Mouse (Mus musculus): ENCODE measurements around the gene Ahnak. TPM values are rescaled to one million over a fixed set of nuclear protein-coding genes. Genes with fewer than 3 reads are reported as not detected.

The Ahnak gene
- total RNA-seq, 1 experiment = 155 TPM

DNA sequence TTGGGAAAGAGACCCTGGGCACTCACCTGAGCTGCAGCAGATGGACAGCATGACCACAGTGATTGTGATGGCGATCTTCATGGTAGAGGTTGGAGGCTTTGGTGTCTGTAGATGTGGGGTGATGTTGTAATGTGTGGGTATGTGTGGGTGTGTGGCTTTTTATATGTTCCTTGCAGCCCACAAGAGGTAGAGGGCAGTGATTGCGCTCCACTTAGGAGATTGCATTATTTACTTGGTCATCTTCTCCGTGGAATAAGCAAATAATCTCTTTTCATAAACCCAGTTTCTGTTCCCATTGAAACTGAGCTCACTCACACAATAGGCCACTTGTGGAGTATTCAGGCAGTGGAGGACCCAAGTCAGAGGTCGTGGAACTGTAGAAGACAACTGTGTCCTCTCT lies 98.7 kb downstream of the Ahnak start, which contains the start of gene Scgb1a1:
Gene Scgb1a1 (minus strand): TSS at position 138 of the 400 bp plus-strand sequence.
- H3K4me1 ChIP-seq (ENCODE audit: control insufficient read depth in 2 of 2, insufficient read depth in 2 of 2, low read length in 2 of 2, poor library complexity in 1 of 2) = peaks cover 0 to 2% of the 10 kb centered on the region in 2 experiments; a peak in 1 of 4 replicates
- H3K27ac ChIP-seq (ENCODE audit: insufficient read depth, low read depth, low read length, poor library complexity, severe bottlenecking) = no peak within 1 kb of the TSS
- TF ChIP-seq ZC3H11A (IDR thresholded peaks at IDR 0.05; ENCODE audit: borderline replicate concordance, low read depth, low read length) (no peak), MAFK (IDR thresholded peaks at IDR 0.05; ENCODE audit: insufficient read depth, low read depth, low read length) (no peak), HCFC1 (IDR thresholded peaks at IDR 0.05; ENCODE audit: borderline replicate concordance, insufficient read depth, low read length) (no peak), CHD2 (IDR thresholded peaks at IDR 0.05; ENCODE audit: low read depth, low read length) (no peak), ZNF384 (IDR thresholded peaks at IDR 0.05; ENCODE audit: low read depth, low read length) (no peak)
- no peak within 1 kb of the TSS for H3K9ac ChIP-seq (ENCODE audit: insufficient read depth, low read depth, low read length, poor library complexity, severe bottlenecking)
- in situ Hi-C loops (cut with MboI; ENCODE audit: low sequenced_read_pairs in 2 of 2, unreplicated experiment in 2 of 2) = loop anchor here (10.0 to 25.0 kb wide), 3 partner anchors 93 to 226 kb away; partner anchors contain the start of genes Ahnak (in 1 of the 2), Lrrn4cl (in 1 of the 2) and Ubxn1 (in 1 of the 2)
- H3K36me3 ChIP-seq (ENCODE audit: control insufficient read depth, insufficient read depth, low read length, poor library complexity, severe bottlenecking) = no peaks in the 10 kb centered on the region
- no peak for DNase-seq (ENCODE audit: low read depth, low spot score)
- no peaks in the 10 kb centered on the region for H3K9me3 ChIP-seq (ENCODE audit: control insufficient read depth, insufficient read depth, low read depth, low read length)
- no peak within 1 kb of the TSS for H3K4me3 ChIP-seq (ENCODE audit: insufficient read depth in 1 of 2, low read depth in 1 of 2, low read length in 2 of 2, poor library complexity in 1 of 2, severe bottlenecking in 1 of 2)

DNA sequence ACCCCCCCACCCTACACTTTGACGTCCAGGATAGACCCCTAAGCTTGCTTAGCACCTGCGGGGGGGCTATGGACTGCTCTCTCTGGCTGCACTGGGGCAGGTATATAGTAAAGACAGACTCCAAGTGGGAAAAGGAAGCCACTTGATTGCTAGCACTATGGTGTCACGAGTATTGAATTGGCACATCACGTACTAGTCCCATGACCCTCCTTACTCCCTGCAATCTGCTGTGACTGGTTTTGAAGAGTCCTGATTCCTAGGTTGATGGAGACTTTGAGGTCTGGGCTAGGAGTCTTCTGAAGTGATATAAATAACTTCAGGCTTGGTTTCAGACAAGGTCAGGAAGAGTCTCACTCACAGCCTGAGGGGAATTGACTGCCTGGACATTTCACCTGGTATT lies 101.1 kb downstream of the Ahnak start:
- no peaks in the 10 kb centered on the region for H3K4me1 ChIP-seq (ENCODE audit: control insufficient read depth in 2 of 2, insufficient read depth in 2 of 2, low read length in 2 of 2, poor library complexity in 1 of 2)
- TF ChIP-seq MAFK (IDR thresholded peaks at IDR 0.05; ENCODE audit: insufficient read depth, low read depth, low read length) (no peak), CHD2 (IDR thresholded peaks at IDR 0.05; ENCODE audit: low read depth, low read length) (no peak), ZC3H11A (IDR thresholded peaks at IDR 0.05; ENCODE audit: borderline replicate concordance, low read depth, low read length) (no peak), HCFC1 (IDR thresholded peaks at IDR 0.05; ENCODE audit: borderline replicate concordance, insufficient read depth, low read length) (no peak), ZNF384 (IDR thresholded peaks at IDR 0.05; ENCODE audit: low read depth, low read length) (no peak)
- no peak overlapping the region for H3K4me3 ChIP-seq (ENCODE audit: insufficient read depth in 1 of 2, low read depth in 1 of 2, low read length in 2 of 2, poor library complexity in 1 of 2, severe bottlenecking in 1 of 2)
- no peak overlapping the region for H3K9ac ChIP-seq (ENCODE audit: insufficient read depth, low read depth, low read length, poor library complexity, severe bottlenecking)
- in situ Hi-C loops (cut with MboI; ENCODE audit: low sequenced_read_pairs in 2 of 2, unreplicated experiment in 2 of 2) = loop anchor here (10.0 to 25.0 kb wide), 3 partner anchors 103 to 235 kb away; partner anchors contain the start of genes Lrrn4cl (in 2 of the 2), Ahnak (in 1 of the 2) and Ubxn1 (in 1 of the 2)
- H3K27ac ChIP-seq (ENCODE audit: insufficient read depth, low read depth, low read length, poor library complexity, severe bottlenecking) = no peak overlapping the region
- no peaks in the 10 kb centered on the region for H3K36me3 ChIP-seq (ENCODE audit: control insufficient read depth, insufficient read depth, low read length, poor library complexity, severe bottlenecking)
- no peaks in the 10 kb centered on the region for H3K9me3 ChIP-seq (ENCODE audit: control insufficient read depth, insufficient read depth, low read depth, low read length)
- DNase-seq (ENCODE audit: low read depth, low spot score) = no peak

DNA sequence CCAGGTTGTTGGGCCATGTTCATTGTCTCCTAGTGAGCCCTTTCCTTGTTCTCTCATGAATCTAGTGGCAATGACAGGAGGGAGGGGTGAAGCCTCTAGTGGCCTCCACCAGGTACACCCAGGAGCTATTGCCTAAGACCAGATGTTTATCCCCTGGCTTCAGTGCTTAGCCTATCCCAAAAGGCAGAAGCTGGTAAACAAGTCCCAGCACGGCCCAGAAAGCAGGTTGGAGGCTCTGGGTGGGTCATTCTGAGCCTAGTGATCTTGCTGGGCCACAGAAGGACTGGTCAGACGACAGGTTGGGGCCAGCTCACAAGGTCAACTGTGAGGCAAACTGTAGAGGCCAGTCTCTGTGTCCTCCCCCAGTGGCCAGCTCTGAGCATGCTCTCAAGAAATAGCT lies 101.6 kb downstream of the Ahnak start:
- no peak overlapping the region for H3K9ac ChIP-seq (ENCODE audit: insufficient read depth, low read depth, low read length, poor library complexity, severe bottlenecking)
- in situ Hi-C loops (cut with MboI; ENCODE audit: low sequenced_read_pairs in 2 of 2, unreplicated experiment in 2 of 2) = loop anchor here (10.0 to 25.0 kb wide), 3 partner anchors 103 to 236 kb away; partner anchors contain the start of genes Lrrn4cl (in 2 of the 2), Ahnak (in 1 of the 2) and Ubxn1 (in 1 of the 2)
- no peak overlapping the region for H3K27ac ChIP-seq (ENCODE audit: insufficient read depth, low read depth, low read length, poor library complexity, severe bottlenecking)
- DNase-seq (ENCODE audit: low read depth, low spot score) = no peak
- no peaks in the 10 kb centered on the region for H3K36me3 ChIP-seq (ENCODE audit: control insufficient read depth, insufficient read depth, low read length, poor library complexity, severe bottlenecking)
- no peaks in the 10 kb centered on the region for H3K4me1 ChIP-seq (ENCODE audit: control insufficient read depth in 2 of 2, insufficient read depth in 2 of 2, low read length in 2 of 2, poor library complexity in 1 of 2)
- no peak for TF ChIP-seq ZNF384 (IDR thresholded peaks at IDR 0.05; ENCODE audit: low read depth, low read length)
- no peak for TF ChIP-seq ZC3H11A (IDR thresholded peaks at IDR 0.05; ENCODE audit: borderline replicate concordance, low read depth, low read length)
- TF ChIP-seq CHD2 (IDR thresholded peaks at IDR 0.05; ENCODE audit: low read depth, low read length) = no peak
- TF ChIP-seq HCFC1 (IDR thresholded peaks at IDR 0.05; ENCODE audit: borderline replicate concordance, insufficient read depth, low read length) = no peak
- no peak for TF ChIP-seq MAFK (IDR thresholded peaks at IDR 0.05; ENCODE audit: insufficient read depth, low read depth, low read length)
- H3K9me3 ChIP-seq (ENCODE audit: control insufficient read depth, insufficient read depth, low read depth, low read length) = no peaks in the 10 kb centered on the region
- no peak overlapping the region for H3K4me3 ChIP-seq (ENCODE audit: insufficient read depth in 1 of 2, low read depth in 1 of 2, low read length in 2 of 2, poor library complexity in 1 of 2, severe bottlenecking in 1 of 2)

DNA sequence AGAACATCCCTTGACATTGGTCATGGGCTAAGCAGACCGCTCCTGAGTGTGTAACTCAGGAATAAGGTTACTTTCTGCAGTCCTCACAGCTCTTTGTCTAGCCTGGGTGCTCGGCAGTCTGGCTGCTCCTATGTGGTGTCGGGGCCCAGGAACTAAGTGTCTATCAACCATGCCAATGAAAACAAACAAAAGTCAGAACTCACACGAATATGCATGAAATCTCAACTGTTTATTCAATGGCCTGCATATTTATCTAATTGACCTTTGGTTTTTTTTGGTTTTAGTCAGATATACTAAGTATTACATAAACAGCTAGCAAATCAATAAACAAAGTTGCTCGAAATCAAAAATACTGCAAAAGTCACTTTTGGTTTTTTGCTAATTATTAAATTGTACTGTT lies 106.0 kb downstream of the Ahnak start:
- no peak overlapping the region for H3K4me3 ChIP-seq (ENCODE audit: insufficient read depth in 1 of 2, low read depth in 1 of 2, low read length in 2 of 2, poor library complexity in 1 of 2, severe bottlenecking in 1 of 2)
- in situ Hi-C loops (cut with MboI; ENCODE audit: low sequenced_read_pairs in 2 of 2, unreplicated experiment in 2 of 2) = loop anchor here (10.0 to 25.0 kb wide), 3 partner anchors 108 to 240 kb away; partner anchors contain the start of genes Lrrn4cl (in 2 of the 2), Ahnak (in 1 of the 2) and Ubxn1 (in 1 of the 2)
- no peaks in the 10 kb centered on the region for H3K4me1 ChIP-seq (ENCODE audit: control insufficient read depth in 2 of 2, insufficient read depth in 2 of 2, low read length in 2 of 2, poor library complexity in 1 of 2)
- H3K27ac ChIP-seq (ENCODE audit: insufficient read depth, low read depth, low read length, poor library complexity, severe bottlenecking) = no peak overlapping the region
- H3K36me3 ChIP-seq (ENCODE audit: control insufficient read depth, insufficient read depth, low read length, poor library complexity, severe bottlenecking) = no peaks in the 10 kb centered on the region
- no peak for DNase-seq (ENCODE audit: low read depth, low spot score)
- no peak overlapping the region for H3K9ac ChIP-seq (ENCODE audit: insufficient read depth, low read depth, low read length, poor library complexity, severe bottlenecking)
- TF ChIP-seq ZNF384 (IDR thresholded peaks at IDR 0.05; ENCODE audit: low read depth, low read length) = no peak
- TF ChIP-seq ZC3H11A (IDR thresholded peaks at IDR 0.05; ENCODE audit: borderline replicate concordance, low read depth, low read length) = no peak
- TF ChIP-seq MAFK (IDR thresholded peaks at IDR 0.05; ENCODE audit: insufficient read depth, low read depth, low read length) = no peak
- TF ChIP-seq CHD2 (IDR thresholded peaks at IDR 0.05; ENCODE audit: low read depth, low read length) = no peak
- no peak for TF ChIP-seq HCFC1 (IDR thresholded peaks at IDR 0.05; ENCODE audit: borderline replicate concordance, insufficient read depth, low read length)
- no peaks in the 10 kb centered on the region for H3K9me3 ChIP-seq (ENCODE audit: control insufficient read depth, insufficient read depth, low read depth, low read length)

Measured in ES-E14 (cell line).